34 mouse cellular contexts compared by ENCODE assay signal in the genomic region with DNA sequence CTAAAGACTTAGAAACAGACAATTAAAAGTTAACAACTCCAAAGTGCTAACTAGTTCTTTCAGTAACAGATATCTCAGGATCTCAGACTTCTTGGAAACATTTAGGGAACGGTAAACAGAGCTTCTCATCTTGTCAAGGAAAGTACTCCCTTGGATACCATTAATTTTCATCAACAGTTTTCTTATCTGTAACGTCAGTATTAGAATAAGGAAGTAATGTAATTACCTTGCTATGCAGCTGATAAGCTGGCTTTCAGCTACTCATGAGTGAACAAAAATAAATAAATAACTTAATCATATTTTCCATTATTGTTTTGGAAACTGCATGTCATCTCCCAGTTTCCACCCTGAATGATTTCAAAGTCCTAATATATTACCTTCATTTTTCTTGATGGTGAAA.
"Had no signal": no experiment of that assay in that cellular context is flagged by ENCODE, and none has a peak within 500 bp of the region (broad histone marks: within the 10 kb centered on the region; RNA-seq: fewer than 3 reads in every experiment).

No protein-coding gene starts in this region.

- ATAC-seq: hindbrain, embryonic 16.5 days; hindbrain, postnatal 0 days; inflammation-experienced regulatory T-cells, adult 6 months; intestine, embryonic 15.5 days; intestine, embryonic 16.5 days; intestine, postnatal 0 days had no signal

- H3K27ac ChIP-seq: heart, embryonic 13.5 days; heart, embryonic 15.5 days; hindbrain, embryonic 10.5 days; hindbrain, embryonic 12.5 days; hindbrain, embryonic 13.5 days; hindbrain, embryonic 14.5 days; hindbrain, embryonic 15.5 days; hindbrain, postnatal 0 days; intestine, embryonic 15.5 days; kidney, embryonic 15.5 days; kidney, postnatal 0 days; layer of hippocampus, adult 2 months; left cerebral cortex, adult 2 months had no signal

- DNase-seq: heart, postnatal 10 days; heart, postnatal 14 days; heart, postnatal 36 days; heart, postnatal 4 days; kidney, adult 11 months; kidney, adult 18-20 months; kidney, adult 2 months; kidney, adult 8-10 months; kidney, adult 9 months; kidney, postnatal 10 days; kidney, postnatal 14 days; kidney, postnatal 25 days; kidney, postnatal 36 days; kidney, postnatal 4 days; layer of hippocampus, adult 9-11 months; layer of hippocampus, postnatal 36 days had no signal

- H3K9me3 ChIP-seq: heart, embryonic 12.5 days; heart, embryonic 13.5 days; heart, embryonic 15.5 days; hindbrain, embryonic 10.5 days; hindbrain, embryonic 12.5 days; hindbrain, embryonic 13.5 days; hindbrain, embryonic 15.5 days; intestine, embryonic 15.5 days; kidney, embryonic 15.5 days had no signal

- H3K36me3 ChIP-seq: heart, embryonic 12.5 days; heart, embryonic 13.5 days; heart, embryonic 15.5 days; hindbrain, embryonic 10.5 days; hindbrain, embryonic 12.5 days; hindbrain, embryonic 13.5 days; hindbrain, embryonic 15.5 days; intestine, embryonic 15.5 days; kidney, embryonic 15.5 days had no signal

- H3K27me3 ChIP-seq: heart, embryonic 12.5 days; heart, embryonic 13.5 days; heart, embryonic 15.5 days; hindbrain, embryonic 12.5 days; hindbrain, embryonic 13.5 days; hindbrain, embryonic 15.5 days; intestine, embryonic 15.5 days; kidney, embryonic 15.5 days had no signal

- H3K4me1 ChIP-seq: heart, embryonic 12.5 days; heart, embryonic 13.5 days; heart, embryonic 15.5 days; hindbrain, embryonic 10.5 days; hindbrain, embryonic 12.5 days; hindbrain, embryonic 13.5 days; hindbrain, embryonic 15.5 days; intestine, embryonic 15.5 days; kidney, embryonic 15.5 days had no signal

- H3K9ac ChIP-seq: heart, embryonic 12.5 days; heart, embryonic 13.5 days; heart, embryonic 15.5 days; hindbrain, embryonic 12.5 days; hindbrain, embryonic 13.5 days; hindbrain, embryonic 14.5 days; hindbrain, embryonic 15.5 days; intestine, embryonic 15.5 days; kidney, embryonic 15.5 days had no signal

- H3K4me3 ChIP-seq: heart, embryonic 12.5 days; heart, embryonic 13.5 days; heart, embryonic 15.5 days; hindbrain, embryonic 10.5 days; hindbrain, embryonic 12.5 days; hindbrain, embryonic 13.5 days; hindbrain, embryonic 15.5 days; intestine, embryonic 15.5 days; kidney, embryonic 15.5 days; layer of hippocampus, adult 2 months; left cerebral cortex, adult 2 months had no signal

- H3K4me2 ChIP-seq: heart, embryonic 12.5 days; heart, embryonic 13.5 days; heart, embryonic 15.5 days; hindbrain, embryonic 12.5 days; hindbrain, embryonic 13.5 days; hindbrain, embryonic 14.5 days; hindbrain, embryonic 15.5 days; intestine, embryonic 15.5 days; kidney, embryonic 15.5 days had no signal
